In the genomic region with DNA sequence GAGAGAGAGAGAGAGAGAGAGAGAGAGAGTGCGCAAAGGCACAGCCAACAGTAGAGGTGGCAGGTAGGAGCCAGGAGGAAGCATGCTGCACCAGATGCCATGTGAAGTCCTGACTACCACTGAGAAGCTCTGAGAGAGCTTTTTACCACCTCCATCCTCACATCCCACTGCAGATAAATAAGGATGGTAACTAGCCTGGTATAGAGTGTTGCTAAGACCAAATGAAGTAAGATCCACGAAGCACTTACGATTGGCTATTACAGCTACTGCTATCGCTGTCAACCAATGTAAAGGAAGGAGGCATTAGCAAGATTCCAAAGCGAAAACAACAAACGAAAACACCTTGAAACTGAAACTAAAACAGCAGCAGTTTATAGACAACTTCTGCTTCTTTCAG, we compare ENCODE assay signal across 10 mouse cellular contexts. TPM values are rescaled to one million over a fixed set of nuclear protein-coding genes. Genes with fewer than 3 reads are reported as not detected.
DNase-seq lines count a peak whose midpoint lies in the region; ATAC-seq and TF ChIP-seq lines count a peak whose summit lies in the region.
"Had no signal": no experiment of that assay in that cellular context is flagged by ENCODE, and none has a peak within 500 bp of the region (broad histone marks: within the 10 kb centered on the region; RNA-seq: fewer than 3 reads in every experiment).

No protein-coding gene starts in this region.

- peak overlapping the region; percentile 52; the same call in 1 of the 2 replicates for H3K27ac ChIP-seq in heart, embryonic 16.5 days (ENCODE audit: low read length)
- peak overlapping the region; percentile 74 for H3K27ac ChIP-seq in bone marrow, adult 2 months (ENCODE audit: control insufficient read depth, insufficient read depth, low read depth, low read length, poor library complexity)
- no peak overlapping the region for H3K27ac ChIP-seq in forebrain, embryonic 12.5 days
- H3K27ac ChIP-seq: hindbrain, embryonic 14.5 days had no signal

- 75% methylated on average over 6 of the region's 6 CpGs for WGBS in heart, embryonic 16.5 days
- WGBS in bone marrow, adult 2 months = 5% methylated on average over 6 of the region's 6 CpGs
- 92% methylated on average over 5 of the region's 6 CpGs for WGBS in forebrain, embryonic 12.5 days

- ATAC-seq in heart, embryonic 16.5 days (replicated peaks; ENCODE audit: extremely low read depth, insufficient read depth, low FRiP score) = no peak
- ATAC-seq in forebrain, embryonic 12.5 days (ENCODE audit: low FRiP score) = no peak
- ATAC-seq: forebrain, postnatal 0 days had no signal

- TF ChIP-seq CTCF in bone marrow, adult 2 months (IDR thresholded peaks at IDR 0.05; ENCODE audit: control insufficient read depth, insufficient read depth, low read length) = no peak

- H3K4me2 ChIP-seq in heart, embryonic 16.5 days (ENCODE audit: low read depth, low read length) = peak overlapping the region; percentile 27
- H3K4me2 ChIP-seq in forebrain, embryonic 12.5 days = no peak overlapping the region
- H3K4me2 ChIP-seq: hindbrain, embryonic 14.5 days had no signal

- peak overlapping the region; percentile 12; the same call in 1 of the 2 replicates for H3K9ac ChIP-seq in heart, embryonic 16.5 days (ENCODE audit: low read length)
- no peak overlapping the region for H3K9ac ChIP-seq in forebrain, embryonic 12.5 days
- H3K9ac ChIP-seq: forebrain, postnatal 0 days; hindbrain, embryonic 14.5 days had no signal

- no peak for DNase-seq in heart, adult 18-20 months
- peak; percentile 36 to 37 for DNase-seq in B cell, adult 2 months
- no peak for DNase-seq in cerebellum, adult 9-10 months
- DNase-seq in embryo, embryonic 10 days (ENCODE audit: low spot score) = no peak
- DNase-seq: forebrain, postnatal 0 days had no signal

- H3K4me1 ChIP-seq in heart, embryonic 16.5 days (ENCODE audit: control insufficient read depth, insufficient read depth, low read length) = peaks cover 36% of the 10 kb centered on the region
- H3K4me1 ChIP-seq in bone marrow, adult 2 months (ENCODE audit: control insufficient read depth, insufficient read depth, low read length) = peaks cover 3% of the 10 kb centered on the region; the same call in 1 of the 2 replicates
- H3K4me1 ChIP-seq in megakaryocyte, embryonic 14.5 days = peaks cover 53% of the 10 kb centered on the region
- H3K4me1 ChIP-seq in forebrain, embryonic 12.5 days = peaks cover 5% of the 10 kb centered on the region; the same call in 1 of the 2 replicates

- no peaks in the 10 kb centered on the region for H3K9me3 ChIP-seq in heart, embryonic 16.5 days (replicated peaks; ENCODE audit: control insufficient read depth, low read length)
- H3K9me3 ChIP-seq in megakaryocyte, embryonic 14.5 days = no peaks in the 10 kb centered on the region
- H3K9me3 ChIP-seq in forebrain, embryonic 12.5 days = no peaks in the 10 kb centered on the region

- no peak overlapping the region for H3K4me3 ChIP-seq in heart, embryonic 16.5 days (ENCODE audit: low read length)
- peak overlapping the region; percentile 49 for H3K4me3 ChIP-seq in bone marrow, adult 2 months (replicated peaks; ENCODE audit: control insufficient read depth, low read depth, low read length)
- peak overlapping the region; percentile 90 for H3K4me3 ChIP-seq in megakaryocyte, embryonic 14.5 days (replicated peaks)
- H3K4me3 ChIP-seq in forebrain, embryonic 12.5 days (replicated peaks) = no peak overlapping the region

- no peaks in the 10 kb centered on the region for H3K27me3 ChIP-seq in heart, embryonic 16.5 days (ENCODE audit: control insufficient read depth, insufficient read depth, low read length)
- no peaks in the 10 kb centered on the region for H3K27me3 ChIP-seq in megakaryocyte, embryonic 14.5 days (replicated peaks)
- H3K27me3 ChIP-seq in forebrain, embryonic 12.5 days = no peaks in the 10 kb centered on the region

- no peaks in the 10 kb centered on the region for H3K36me3 ChIP-seq in heart, embryonic 16.5 days (ENCODE audit: control insufficient read depth, insufficient read depth)
- H3K36me3 ChIP-seq in megakaryocyte, embryonic 14.5 days (replicated peaks; ENCODE audit: low read length) = no peaks in the 10 kb centered on the region
- no peaks in the 10 kb centered on the region for H3K36me3 ChIP-seq in forebrain, embryonic 12.5 days (replicated peaks)

- no peak for TF ChIP-seq POLR2A in bone marrow, adult 2 months (IDR thresholded peaks at IDR 0.05; ENCODE audit: borderline replicate concordance, control insufficient read depth, low read depth, low read length)

RNA-seq across cellular contexts. Expression of a gene that starts 47.3 kb away (rescaled TPM):
- 4.9 and 5.4 TPM in 2 replicates for polyA plus RNA-seq in heart, embryonic 16.5 days (2015; fragmentation: Nextera tagmentation; extraction: Ambion mirVana)
- 10 to 100 TPM; 34.3 to 34.5 TPM for total RNA-seq in heart, adult 18-20 months (2021)
- 2.5 and 6.0 TPM in 2 replicates for polyA plus RNA-seq in bone marrow, adult 2 months (2011; ENCODE audit: insufficient read depth, insufficient read length, low replicate concordance, missing spikeins)
- 0.81 and 1.5 TPM in 2 replicates for polyA plus RNA-seq in megakaryocyte, embryonic 14.5 days (2012; ENCODE audit: insufficient read depth, low replicate concordance)
- polyA plus RNA-seq in forebrain, embryonic 12.5 days (2016; fragmentation: Nextera tagmentation; extraction: Ambion mirVana) = 9.1 and 10.2 TPM in 2 replicates

Comparison
In these comparisons a context has a peak if more than half of its experiments do, and no peak if none do; other contexts are left out.
1. H3K4me3 ChIP-seq: peak in bone marrow, adult 2 months (single experiment) and megakaryocyte, embryonic 14.5 days (single experiment); none in heart, embryonic 16.5 days (single experiment) and forebrain, embryonic 12.5 days (single experiment).
2. DNase-seq: peak in B cell, adult 2 months (2 of 2); none in heart, adult 18-20 months (0 of 2), cerebellum, adult 9-10 months (single experiment) and embryo, embryonic 10 days (single experiment).